Mouse (Mus musculus) lung, adult 2 months (tissue): ENCODE data around the gene Pbld2. TPM values are rescaled to one million over a fixed set of nuclear protein-coding genes. Genes with fewer than 3 reads are reported as not detected.

Experiments used
- DNase-seq: peaks from one replicate; pipeline ENCODE4 v3.0.0; 2022
- H3K4me1 ChIP-seq: fragments of 200-500 bp; 2 replicates; pipeline ENCODE4 v1.6.1; 2011; ENCODE audit warnings: low read length; ENCODE audit not compliant: control insufficient read depth, insufficient read depth
- H3K4me3 ChIP-seq: fragments of 200-500 bp; replicated peaks from 2 replicates; pipeline ENCODE3; 2011; ENCODE audit warnings: low read depth, mild to moderate bottlenecking, control low read depth, low read length; ENCODE audit errors: extremely low read depth
- CTCF ChIP-seq: fragments of 200-500 bp; IDR thresholded peaks from 2 replicates; pipeline ENCODE4 v1.5.1; 2011; ENCODE audit warnings: mild to moderate bottlenecking, low read length, control low read depth; ENCODE audit not compliant: insufficient read depth
- POLR2A ChIP-seq: fragments of 200-500 bp; IDR thresholded peaks from 2 replicates; pipeline ENCODE4 v1.6.1; 2011; ENCODE audit warnings: low read depth, mild to moderate bottlenecking, control low read depth, low read length, borderline replicate concordance; ENCODE audit errors: extremely low read depth
- WGBS: fragments of 180-500 bp; shearing (Covaris S2); methylation state at CpG from one replicate; pipeline ENCODE4 v1.1.7; 2018; 5-methylcytosine and 5-hydroxymethylcytosine counted together
- polyA plus RNA-seq: library from polyadenylated mRNA; depleted of rRNA; stranded (reverse); fragments of >200 nt; gene quantifications from 2 replicates; pipeline ENCODE4 v1.2.3, GENCODE M21; 2012

Gene Pbld2
- polyA plus RNA-seq, 1 experiment: 2.2 TPM

GRCm38 (mm10) chr10:63004556-63004955, 19.6 kb upstream of the Pbld2 start:
- WGBS: 89% methylated on average over 9 of the region's 9 CpGs
- no peak for TF ChIP-seq POLR2A
- TF ChIP-seq CTCF: no peak
- Histone ChIP-seq H3K4me1 (no peaks in the 10 kb centered on the region), H3K4me3 (no peak overlapping the region)
- DNase-seq: no peak

DNA sequence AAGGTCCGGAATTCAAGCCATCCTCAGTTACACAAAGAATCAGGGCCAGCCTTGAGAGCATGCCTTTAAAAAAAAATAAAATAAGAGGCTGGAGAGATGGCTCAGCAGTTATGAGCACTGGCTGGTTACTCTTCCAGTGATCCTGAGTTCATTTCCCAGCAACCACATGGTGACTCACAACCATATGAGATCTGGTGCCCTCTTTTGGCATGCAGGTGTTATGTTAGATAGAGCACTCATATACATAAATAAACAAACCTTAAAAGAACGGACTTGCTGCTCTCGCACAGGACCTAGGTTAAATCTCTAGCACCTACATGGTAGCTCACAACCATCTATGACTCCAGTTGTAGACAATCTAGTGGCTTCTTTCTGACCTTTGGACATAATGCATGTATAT, 15.9 kb upstream of the Pbld2 start:
- no peak for TF ChIP-seq POLR2A
- TF ChIP-seq CTCF: no peak
- Histone ChIP-seq H3K4me3 (no peak overlapping the region), H3K4me1 (no peaks in the 10 kb centered on the region)
- DNase-seq: no peak
- WGBS: 47% methylated on average over 3 of the region's 3 CpGs

- TF ChIP-seq CTCF (no peak), POLR2A (no peak)
- WGBS: 62% methylated on average over 4 of the region's 4 CpGs
- Histone ChIP-seq H3K4me3 (no peak overlapping the region), H3K4me1 (no peaks in the 10 kb centered on the region)
- DNase-seq: no peak
These were observed 13.8 kb upstream of the Pbld2 start for GRCm38 (mm10) chr10:63010268-63010667.

- 86% methylated on average over 6 of the region's 6 CpGs for WGBS
- no peak for DNase-seq
- TF ChIP-seq CTCF: no peak
- Histone ChIP-seq H3K4me1 (no peaks in the 10 kb centered on the region), H3K4me3 (no peak overlapping the region)
These were observed 12.6 kb upstream of the Pbld2 start for GRCm38 (mm10) chr10:63011556-63011955.

GRCm38 (mm10) chr10:63013476-63013875, 10.6 kb upstream of the Pbld2 start:
- Histone ChIP-seq H3K4me3 (no peak overlapping the region), H3K4me1 (no peaks in the 10 kb centered on the region)
- no peak for DNase-seq
- WGBS: 68% methylated on average over 3 of the region's 3 CpGs
- TF ChIP-seq CTCF (no peak), POLR2A (no peak)

DNA sequence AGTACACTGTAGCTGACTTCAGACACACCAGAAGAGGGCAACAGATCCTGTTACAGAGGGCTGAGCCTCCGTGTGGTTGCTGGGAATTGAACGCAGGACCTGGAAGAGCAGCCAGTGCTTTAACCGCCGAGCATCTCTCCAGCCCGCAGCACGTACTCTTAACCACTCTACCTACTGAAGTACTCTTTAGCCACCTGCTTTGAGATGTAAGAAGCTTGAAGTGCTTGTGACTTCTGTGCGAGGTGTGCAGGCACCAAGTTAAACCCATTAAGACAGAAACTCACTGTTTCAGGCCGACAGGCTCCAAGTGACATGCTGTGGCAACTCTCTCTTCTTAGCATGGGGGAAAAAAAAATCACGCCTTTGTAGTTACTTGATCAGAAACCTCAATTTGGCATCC, 9.9 kb upstream of the Pbld2 start:
- DNase-seq: peak; percentile 11
- WGBS: 74% methylated on average over 9 of the region's 9 CpGs
- no peaks in the 10 kb centered on the region for H3K4me1 ChIP-seq

GRCm38 (mm10) chr10:63019304-63019703, 4.8 kb upstream of the Pbld2 start:
- WGBS: 77% methylated on average over 6 of the region's 6 CpGs
- Histone ChIP-seq H3K4me1 (peaks cover 4% of the 10 kb centered on the region), H3K4me3 (no peak overlapping the region)
- TF ChIP-seq CTCF: no peak
- TF ChIP-seq POLR2A: no peak
- DNase-seq: no peak

More for the DNA sequence above, 9.9 kb upstream of the Pbld2 start:
- no peak overlapping the region for H3K4me3 ChIP-seq
- no peak for TF ChIP-seq CTCF
- TF ChIP-seq POLR2A: no peak

DNA sequence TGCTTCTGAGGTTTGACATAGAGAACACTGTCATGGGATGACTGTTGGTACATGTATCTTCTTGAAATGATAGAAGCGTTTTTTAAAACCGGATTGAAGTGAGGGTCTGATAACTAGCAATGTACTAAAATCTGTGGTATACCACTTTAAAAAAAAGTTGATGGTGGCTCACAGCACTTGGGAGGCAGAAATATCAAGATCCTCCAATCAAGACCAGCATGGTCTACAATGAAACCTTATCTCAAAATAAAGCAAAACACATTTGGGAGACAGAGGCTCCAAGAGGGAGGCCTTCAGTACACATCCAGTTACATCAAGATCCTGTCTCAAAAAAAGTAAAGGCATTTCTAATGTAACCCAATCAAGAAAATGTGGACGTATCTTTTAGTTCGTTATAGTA, 2.4 kb upstream of the Pbld2 start:
- 21% methylated on average over 4 of the region's 4 CpGs for WGBS
- TF ChIP-seq POLR2A: no peak
- no peak for TF ChIP-seq CTCF
- H3K4me1 ChIP-seq: peaks cover 4% of the 10 kb centered on the region
- no peak overlapping the region for H3K4me3 ChIP-seq
- DNase-seq: no peak

- no peak for DNase-seq
- Histone ChIP-seq H3K4me1 (peaks cover 4% of the 10 kb centered on the region), H3K4me3 (peak overlapping the region; percentile 94)
- under 1% methylated on average over 27 of the region's 27 CpGs for WGBS
- TF ChIP-seq POLR2A (no peak), CTCF (no peak)
These were observed 1.5 kb upstream of the Pbld2 start for GRCm38 (mm10) chr10:63022541-63023120.

DNA sequence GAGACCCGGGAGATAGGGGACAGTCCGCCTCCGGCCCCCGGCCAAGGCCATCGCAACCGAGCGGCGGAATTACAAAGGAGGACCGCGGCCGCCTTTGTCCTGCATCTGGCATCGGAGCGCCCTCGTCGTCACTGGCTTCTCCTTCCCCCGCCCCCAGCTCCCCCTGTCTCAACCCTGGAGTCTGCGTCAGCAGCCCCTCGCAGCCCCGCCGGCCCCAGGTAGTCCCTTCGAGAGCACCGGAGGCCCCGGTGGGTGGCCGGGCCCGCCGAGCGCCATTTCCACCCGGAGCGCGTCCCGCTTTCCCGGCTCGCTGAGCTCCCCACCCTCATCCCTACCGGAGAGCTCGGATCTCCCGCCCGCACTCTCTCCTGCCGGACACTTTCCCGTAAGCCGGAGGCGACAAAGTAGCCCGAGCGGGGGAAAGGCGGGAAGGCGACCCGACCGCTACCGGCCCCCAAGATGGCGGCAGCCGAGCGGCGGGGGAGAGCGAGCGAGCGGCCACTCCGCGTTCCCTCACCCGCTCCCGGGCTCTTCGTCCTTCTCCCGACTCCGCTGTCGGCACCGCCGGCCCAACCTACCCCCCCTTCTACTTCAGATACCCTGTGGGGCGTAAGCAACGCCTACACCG, 880 bp upstream of the Pbld2 start:
- Histone ChIP-seq H3K4me3 (peak overlapping the region; percentile 94), H3K4me1 (peaks cover 4% of the 10 kb centered on the region)
- DNase-seq: peak; percentile 75
- TF ChIP-seq POLR2A (no peak), CTCF (no peak)
- under 1% methylated on average over 64 of the region's 68 CpGs for WGBS

GRCm38 (mm10) chr10:63024580-63024910, 430 bp downstream of the Pbld2 start:
- peak overlapping the region; percentile 83 for H3K4me3 ChIP-seq
- peaks cover 4% of the 10 kb centered on the region for H3K4me1 ChIP-seq
- TF ChIP-seq CTCF: peak; percentile 36
- TF ChIP-seq POLR2A: no peak; the same call in 1 of the 2 replicates
- WGBS: 0% methylated on average over 8 of the region's 8 CpGs
- DNase-seq: no peak
